ENCODE assay signal across 14 mouse cellular contexts in the genomic region with DNA sequence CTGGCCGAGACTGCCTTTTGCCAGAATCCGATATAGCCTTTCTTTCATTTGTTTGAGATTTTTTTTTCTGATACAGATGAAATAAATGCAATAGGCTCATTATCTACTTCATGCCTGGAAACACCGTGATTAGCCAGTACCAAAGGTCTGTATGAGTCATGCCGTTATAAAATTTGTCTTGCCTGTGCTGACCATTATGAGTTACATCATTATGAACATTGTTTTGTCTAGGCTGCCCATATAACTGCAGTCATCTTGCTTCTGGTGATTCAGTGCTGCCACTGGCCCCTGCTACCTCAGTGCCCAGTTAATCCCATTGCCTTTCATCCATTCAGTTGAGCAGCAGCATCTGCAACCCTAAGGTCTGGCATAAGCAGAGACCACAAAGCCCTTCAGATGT.
"Had no signal": no experiment of that assay in that cellular context is flagged by ENCODE, and none has a peak within 500 bp of the region (broad histone marks: within the 10 kb centered on the region; RNA-seq: fewer than 3 reads in every experiment).

No protein-coding gene starts in this region.

- H3K36me3 ChIP-seq: limb, embryonic 13.5 days; midbrain, embryonic 10.5 days; neural tube, embryonic 12.5 days; stomach, embryonic 15.5 days had no signal

- H3K27me3 ChIP-seq: limb, embryonic 13.5 days; neural tube, embryonic 12.5 days had no signal

- DNase-seq: kidney, adult 11 months; kidney, adult 9 months; kidney, postnatal 4 days; left cerebral cortex, postnatal 4 days; lung, adult 18-20 months; lung, postnatal 36 days; midbrain, embryonic 14.5 days; spleen, adult 18-20 months had no signal

- H3K4me3 ChIP-seq: layer of hippocampus, adult 2 months; limb, embryonic 13.5 days; midbrain, embryonic 10.5 days; neural tube, embryonic 12.5 days; stomach, embryonic 15.5 days had no signal

- ATAC-seq: lung, postnatal 0 days had no signal

- H3K4me2 ChIP-seq: limb, embryonic 13.5 days; neural tube, embryonic 12.5 days; stomach, embryonic 15.5 days had no signal
